Mouse (Mus musculus) midbrain, embryonic 16.5 days (tissue): ENCODE results near the gene Inava. TPM values are rescaled to one million over a fixed set of nuclear protein-coding genes. Genes with fewer than 3 reads are reported as not detected.

Experiments
- ATAC-seq: fragments of 200-750 bp; cut with Nextera tagmentation; 2 replicates; pipeline ENCODE4 v1.8.0; 2017; ENCODE audit warnings: moderate TSS enrichment
- H3K27ac ChIP-seq: fragments of 300-500 bp; sonication (generic); 2 replicates; pipeline ENCODE4 v1.5.1; 2014; ENCODE audit warnings: mild to moderate bottlenecking, low read length, mixed read lengths
- H3K27me3 ChIP-seq: fragments of 300-500 bp; sonication (generic); 2 replicates; pipeline ENCODE4 v1.6.1; 2014; ENCODE audit warnings: low read depth, low read length, mixed read lengths; ENCODE audit not compliant: control insufficient read depth, insufficient read depth
- H3K36me3 ChIP-seq: fragments of 300-500 bp; sonication (generic); 2 replicates; pipeline ENCODE4 v1.6.1; 2014; ENCODE audit warnings: mild to moderate bottlenecking, low read length, moderate library complexity, mixed read lengths; ENCODE audit not compliant: control insufficient read depth, insufficient read depth
- H3K4me1 ChIP-seq: fragments of 300-500 bp; sonication (generic); 2 replicates; pipeline ENCODE4 v1.6.1; 2014; ENCODE audit warnings: mild to moderate bottlenecking, low read length, mixed read lengths; ENCODE audit not compliant: control insufficient read depth, insufficient read depth
- H3K4me2 ChIP-seq: fragments of 300-500 bp; sonication (generic); 2 replicates; pipeline ENCODE4 v1.6.1; 2014; ENCODE audit warnings: mild to moderate bottlenecking, low read length, mixed read lengths
- H3K4me3 ChIP-seq: fragments of 300-500 bp; sonication (generic); 2 replicates; pipeline ENCODE4 v1.5.1; 2014; ENCODE audit warnings: low read depth, mild to moderate bottlenecking, low read length, moderate library complexity, mixed read lengths
- H3K9ac ChIP-seq: fragments of 300-500 bp; sonication (generic); 2 replicates; pipeline ENCODE4 v1.6.1; 2014; ENCODE audit warnings: low read depth, low read length, mixed read lengths
- H3K9me3 ChIP-seq: fragments of 300-500 bp; sonication (generic); replicated peaks from 2 replicates; pipeline ENCODE4 v1.6.1; 2014; ENCODE audit warnings: mild to moderate bottlenecking, low read length, mixed read lengths; ENCODE audit not compliant: control insufficient read depth, poor library complexity, severe bottlenecking
- WGBS: fragments of 180-500 bp; shearing (Covaris S2); extraction: QIAGEN DNeasy Blood & Tissue Kit; methylation state at CpG from one replicate; pipeline ENCODE4 v1.1.7; 2014; 5-methylcytosine and 5-hydroxymethylcytosine counted together
- polyA plus RNA-seq: library from polyadenylated mRNA; unstranded; fragments of >200 nt; fragmentation: Nextera tagmentation; extraction: Ambion mirVana; gene quantifications from 2 replicates; pipeline ENCODE4 v1.2.1, GENCODE M21; 2015

Inava gene
- polyA plus RNA-seq, 1 experiment from 2014 or later = 1.5 TPM

GRCm38 (mm10) chr1:136258495-136258894, 24.4 kb upstream of the Inava start:
- H3K36me3 ChIP-seq = no peaks in the 10 kb centered on the region
- H3K9me3 ChIP-seq = no peaks in the 10 kb centered on the region
- WGBS = 73% methylated on average over 9 of the region's 9 CpGs
- peaks cover 8% of the 10 kb centered on the region for H3K4me1 ChIP-seq
- no peak overlapping the region for H3K9ac ChIP-seq
- H3K27me3 ChIP-seq = peaks cover 42% of the 10 kb centered on the region
- ATAC-seq = no peak
- H3K4me2 ChIP-seq = no peak overlapping the region
- no peak overlapping the region for H3K27ac ChIP-seq
- H3K4me3 ChIP-seq = no peak overlapping the region

- no peaks in the 10 kb centered on the region for H3K9me3 ChIP-seq
- WGBS = 43% methylated on average over 8 of the region's 8 CpGs
- no peak for ATAC-seq
Observed at GRCm38 (mm10) chr1:136255657-136256056, 21.6 kb upstream of the Inava start.

GRCm38 (mm10) chr1:136255174-136255573, 21.1 kb upstream of the Inava start:
- Histone ChIP-seq H3K4me3 (no peak overlapping the region), H3K4me2 (no peak overlapping the region), H3K9ac (no peak overlapping the region), H3K9me3 (no peaks in the 10 kb centered on the region), H3K27ac (no peak overlapping the region), H3K36me3 (no peaks in the 10 kb centered on the region), H3K4me1 (0 out of 2 replicates have a peak, but pooled peaks cover 4% of the 10 kb centered on the region), H3K27me3 (peaks cover 25% of the 10 kb centered on the region)
- ATAC-seq = no peak
- 35% methylated on average over 6 of the region's 6 CpGs for WGBS

More at GRCm38 (mm10) chr1:136255657-136256056, 21.6 kb upstream of the Inava start:
- Histone ChIP-seq H3K27ac (no peak overlapping the region), H3K4me1 (peaks cover 4% of the 10 kb centered on the region), H3K36me3 (no peaks in the 10 kb centered on the region), H3K4me2 (no peak overlapping the region), H3K27me3 (peaks cover 25% of the 10 kb centered on the region), H3K9ac (no peak overlapping the region), H3K4me3 (no peak overlapping the region)

- WGBS = 83% methylated on average over 10 of the region's 10 CpGs
- no peak for ATAC-seq
- Histone ChIP-seq H3K27me3 (peaks cover 20% of the 10 kb centered on the region), H3K4me3 (no peak overlapping the region), H3K4me1 (0 out of 2 replicates have a peak, but pooled peaks cover 2% of the 10 kb centered on the region), H3K27ac (no peak overlapping the region), H3K4me2 (no peak overlapping the region), H3K9ac (no peak overlapping the region), H3K36me3 (no peaks in the 10 kb centered on the region), H3K9me3 (no peaks in the 10 kb centered on the region)
Observed at GRCm38 (mm10) chr1:136254503-136255065, 20.5 kb upstream of the Inava start.

- Histone ChIP-seq H3K36me3 (no peaks in the 10 kb centered on the region), H3K4me1 (no peaks in the 10 kb centered on the region), H3K4me2 (no peak overlapping the region), H3K27ac (no peak overlapping the region), H3K9me3 (no peaks in the 10 kb centered on the region), H3K4me3 (no peak overlapping the region), H3K27me3 (peaks cover 14% of the 10 kb centered on the region), H3K9ac (no peak overlapping the region)
- WGBS = 41% methylated on average over 2 of the region's 2 CpGs
- ATAC-seq = no peak
Observed at GRCm38 (mm10) chr1:136253472-136253871, 19.4 kb upstream of the Inava start.

- 71% methylated on average over 5 of the region's 5 CpGs for WGBS
- Histone ChIP-seq H3K36me3 (no peaks in the 10 kb centered on the region), H3K9me3 (no peaks in the 10 kb centered on the region), H3K4me3 (no peak overlapping the region), H3K9ac (no peak overlapping the region), H3K4me2 (no peak overlapping the region), H3K27ac (no peak overlapping the region), H3K4me1 (no peaks in the 10 kb centered on the region), H3K27me3 (no peaks in the 10 kb centered on the region)
- ATAC-seq = no peak
Observed at GRCm38 (mm10) chr1:136249662-136250061, 15.6 kb upstream of the Inava start.

GRCm38 (mm10) chr1:136247393-136247792, 13.3 kb upstream of the Inava start:
- no peaks in the 10 kb centered on the region for H3K36me3 ChIP-seq
- no peaks in the 10 kb centered on the region for H3K9me3 ChIP-seq
- WGBS = 92% methylated on average over 5 of the region's 5 CpGs
- no peaks in the 10 kb centered on the region; the same call in 1 of the 2 replicates for H3K27me3 ChIP-seq
- H3K4me1 ChIP-seq = no peaks in the 10 kb centered on the region
- H3K27ac ChIP-seq = no peak overlapping the region
- no peak overlapping the region for H3K4me2 ChIP-seq
- no peak for ATAC-seq
- H3K4me3 ChIP-seq = no peak overlapping the region
- H3K9ac ChIP-seq = no peak overlapping the region

- no peaks in the 10 kb centered on the region for H3K4me1 ChIP-seq
- WGBS = 93% methylated on average over 4 of the region's 5 CpGs
- H3K27ac ChIP-seq = no peak overlapping the region
- H3K9me3 ChIP-seq = no peaks in the 10 kb centered on the region; the same call in 1 of the 2 replicates
- H3K36me3 ChIP-seq = no peaks in the 10 kb centered on the region
- H3K4me3 ChIP-seq = no peak overlapping the region
- H3K4me2 ChIP-seq = no peak overlapping the region
- no peak overlapping the region for H3K9ac ChIP-seq
- no peaks in the 10 kb centered on the region; the same call in 1 of the 2 replicates for H3K27me3 ChIP-seq
- ATAC-seq = no peak
Observed at GRCm38 (mm10) chr1:136244469-136244868, 10.4 kb upstream of the Inava start.

- Histone ChIP-seq H3K4me1 (no peaks in the 10 kb centered on the region), H3K4me3 (no peak overlapping the region), H3K9ac (no peak overlapping the region), H3K27me3 (no peaks in the 10 kb centered on the region; the same call in 1 of the 2 replicates), H3K27ac (no peak overlapping the region), H3K4me2 (no peak overlapping the region), H3K9me3 (no peaks in the 10 kb centered on the region; the same call in 1 of the 2 replicates), H3K36me3 (no peaks in the 10 kb centered on the region)
- 87% methylated on average over 7 of the region's 7 CpGs for WGBS
- no peak for ATAC-seq
Observed at GRCm38 (mm10) chr1:136241801-136242200, 7.7 kb upstream of the Inava start.
